Mouse (Mus musculus): ENCODE data around the gene Csf2ra.
"Not testable (repeated sequence)": the region's sequence is repeated elsewhere in the genome, so short reads cannot be mapped to it uniquely, and the experiment has no call there.

Csf2ra gene

DNA sequence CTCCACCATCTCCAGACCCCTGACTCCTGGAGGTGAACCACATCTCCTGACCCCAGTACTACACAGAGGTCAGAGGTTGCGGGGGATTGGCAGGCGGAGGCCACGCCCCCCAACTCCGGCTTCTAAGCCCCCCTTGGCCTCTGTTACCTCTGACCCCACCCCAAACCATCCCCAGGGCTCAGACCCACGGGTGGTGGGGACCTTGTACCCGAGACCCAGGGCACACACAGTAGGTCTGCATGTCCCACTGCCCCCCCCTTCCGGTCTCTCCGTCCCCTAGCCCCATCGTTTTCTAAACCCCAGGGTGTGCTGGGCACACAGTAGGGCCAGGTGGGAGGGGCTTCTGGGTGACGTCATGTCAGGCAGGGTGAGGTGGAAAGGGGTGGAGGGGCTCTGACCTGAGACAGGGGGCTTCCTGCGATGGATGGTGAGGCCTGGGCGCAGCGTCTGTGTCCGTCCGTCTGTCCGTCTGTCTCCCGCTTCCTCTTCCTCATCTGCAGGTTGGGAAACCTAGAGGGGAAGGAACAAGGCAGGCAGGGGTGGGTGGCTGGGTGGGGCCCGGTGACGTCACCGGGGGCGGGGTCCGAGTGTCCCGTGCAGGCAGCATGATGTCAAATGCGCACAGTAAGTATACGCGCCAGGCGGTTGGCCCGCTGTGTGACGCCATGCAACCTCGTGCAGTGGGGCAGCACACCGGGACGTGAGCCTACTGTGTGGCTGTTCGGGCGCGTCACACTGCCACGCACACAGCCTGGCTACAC, at the start of gene Csf2ra:
Gene Csf2ra, minus strand, starts transcription at position 489 of the 761 bp plus-strand sequence.
- peak; percentile 6 for DNase-seq

DNA sequence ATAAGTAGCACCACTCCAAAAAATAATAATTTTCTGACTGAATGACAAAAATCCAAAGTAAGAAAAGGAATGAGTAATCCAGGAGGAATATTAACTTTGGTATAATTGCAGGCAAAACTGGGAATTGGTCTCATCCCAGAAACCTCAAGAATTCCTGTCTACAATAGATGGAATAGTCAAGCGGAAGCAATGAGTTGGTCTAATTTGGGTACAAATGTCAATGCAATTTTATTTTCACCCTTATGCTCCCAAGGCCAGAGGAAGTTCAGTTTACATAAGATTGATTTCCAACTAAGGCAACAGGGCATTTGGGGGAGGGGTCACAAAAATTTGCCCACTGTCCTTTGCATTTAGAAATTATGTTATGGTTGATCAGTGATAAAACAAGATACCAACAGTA, 47.2 kb upstream of the Csf2ra start:
- no peak for DNase-seq

DNA sequence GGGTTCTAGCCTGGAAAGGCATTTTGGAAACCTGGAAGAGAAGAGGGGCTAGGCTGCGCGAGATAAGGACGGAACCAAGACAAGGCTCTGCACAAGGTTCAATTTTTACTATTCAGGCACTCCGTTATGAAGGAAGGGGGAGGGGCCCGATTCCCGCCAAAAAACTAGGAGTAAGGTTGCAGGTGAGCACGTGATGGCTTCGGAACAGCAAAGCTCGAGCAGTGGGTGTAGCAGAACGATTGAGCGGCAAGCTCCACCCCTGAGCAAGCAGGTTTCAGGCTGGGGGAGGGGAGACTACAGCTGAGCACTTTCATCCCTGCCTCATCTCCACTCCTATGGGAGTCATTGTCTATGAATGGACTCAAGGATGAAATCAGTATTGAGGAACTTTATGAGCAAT, 40.9 kb upstream of the Csf2ra start:
- not testable (repeated sequence) for DNase-seq

DNA sequence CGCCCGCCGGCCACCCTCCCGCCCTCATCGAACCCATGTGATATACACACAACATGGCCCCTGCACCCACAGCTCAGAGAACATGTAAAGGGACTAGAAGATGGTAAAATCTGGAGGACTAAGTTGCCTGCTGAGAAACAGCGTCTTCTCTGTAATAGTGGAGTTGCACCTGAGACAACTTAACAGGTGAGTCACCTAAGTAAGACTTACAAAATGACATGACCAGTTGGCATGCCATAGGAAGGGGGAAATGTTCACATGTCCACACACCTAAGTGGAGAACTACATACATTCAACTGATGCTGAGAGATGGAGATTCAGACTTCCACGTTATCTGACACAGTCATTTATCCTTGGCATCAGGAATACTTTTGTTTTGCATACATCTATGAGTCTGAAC, 38.9 kb upstream of the Csf2ra start:
- DNase-seq: no peak

DNA sequence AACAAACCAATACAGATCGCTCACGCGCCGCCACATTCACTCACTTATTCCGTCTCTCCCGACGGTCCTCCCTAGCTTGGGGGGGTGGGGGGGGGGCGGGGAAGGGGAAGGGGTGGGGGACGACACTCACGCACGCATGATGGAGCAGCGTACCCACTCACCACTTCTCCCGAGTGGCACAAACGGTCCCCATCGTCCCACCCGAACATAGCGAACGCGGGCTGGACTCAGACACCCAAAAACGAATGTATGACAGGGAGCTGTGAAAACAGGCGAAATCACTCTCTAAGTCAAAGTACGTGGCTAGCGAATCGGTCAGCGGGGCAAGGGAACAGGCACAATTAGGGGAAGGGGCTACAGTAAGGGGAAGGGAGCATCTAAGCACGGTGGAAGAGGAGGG, 38.4 kb upstream of the Csf2ra start:
- peak; percentile 14 for DNase-seq

DNA sequence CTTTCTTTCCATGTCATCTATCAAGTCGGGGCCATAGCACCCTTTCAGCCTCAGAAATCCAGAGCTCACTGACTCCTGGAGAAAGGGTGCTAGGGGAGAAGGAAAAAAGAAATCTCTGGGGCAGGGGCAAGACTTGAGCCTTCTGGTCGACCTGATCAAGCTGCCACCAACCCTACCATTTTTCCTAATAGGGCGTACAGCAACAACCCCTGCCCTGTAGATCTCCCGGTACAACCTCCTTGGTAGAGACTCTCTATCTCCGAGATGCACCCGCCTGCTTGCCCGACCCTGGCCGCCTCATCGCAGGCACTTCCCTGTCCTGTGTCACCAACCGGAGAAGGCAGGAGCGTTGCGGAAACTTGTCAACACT, 38.0 kb upstream of the Csf2ra start:
- DNase-seq: peak; percentile 36

DNA sequence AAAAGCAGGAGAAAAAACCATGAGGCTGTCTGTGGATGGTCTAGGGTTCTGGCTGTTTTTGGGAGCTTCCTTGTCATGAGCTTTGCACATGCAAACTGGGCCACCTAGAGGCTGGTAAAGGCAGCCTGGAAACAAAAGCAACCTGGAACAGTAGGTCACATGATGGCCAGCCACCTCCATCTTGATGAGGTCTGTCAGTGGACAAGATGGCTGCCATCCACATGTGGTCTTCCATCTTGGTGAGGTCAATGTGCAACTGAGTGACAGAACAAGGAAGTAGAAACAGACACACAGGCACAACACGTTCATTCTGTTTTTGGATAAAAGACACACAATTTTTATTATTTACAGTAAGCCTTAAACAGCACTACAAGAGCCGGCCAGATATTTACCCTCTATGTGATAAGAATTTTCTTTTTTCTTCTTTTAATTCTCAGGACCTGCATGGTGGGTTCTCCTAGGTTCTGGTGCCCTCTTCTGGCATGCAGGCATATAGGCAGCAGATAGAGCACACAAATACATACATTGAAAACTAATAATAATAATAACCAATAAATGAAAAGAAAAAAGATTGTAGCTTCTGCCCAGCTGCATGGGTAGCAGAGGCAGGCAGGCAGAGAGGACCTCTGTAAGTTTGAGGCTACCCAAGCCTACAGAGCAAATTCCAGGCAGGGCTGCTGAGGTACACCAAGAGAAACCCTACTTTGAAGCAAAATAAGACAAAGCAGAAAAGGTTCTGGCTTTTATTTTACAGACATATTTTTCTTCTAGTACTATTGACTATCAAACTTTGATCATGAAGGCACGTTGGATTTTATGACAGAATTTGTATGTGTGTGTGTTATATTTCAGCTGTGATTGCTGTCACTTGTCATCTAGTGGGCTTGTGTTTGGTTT, 37.4 kb upstream of the Csf2ra start:
- DNase-seq: peak; percentile 76

DNA sequence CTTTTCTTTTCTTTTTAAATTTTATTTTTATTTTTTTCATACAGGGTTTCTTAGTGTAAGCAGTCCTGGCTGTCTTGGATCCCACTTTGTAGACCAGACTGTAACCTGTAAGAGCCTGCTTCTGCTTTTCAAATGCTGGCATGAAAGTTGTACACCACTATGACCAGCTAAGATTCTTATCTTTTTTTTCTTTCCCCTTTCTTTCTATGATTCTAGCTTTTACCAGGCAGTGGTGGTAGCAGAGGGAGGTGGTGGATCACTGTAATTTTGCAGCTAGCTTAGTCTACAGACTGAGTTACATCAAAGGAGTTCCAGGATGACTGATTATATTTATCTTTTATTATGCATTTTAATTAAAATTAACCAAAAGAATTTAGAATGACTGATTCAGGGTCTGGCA, 36.7 kb upstream of the Csf2ra start:
- no peak for DNase-seq

DNA sequence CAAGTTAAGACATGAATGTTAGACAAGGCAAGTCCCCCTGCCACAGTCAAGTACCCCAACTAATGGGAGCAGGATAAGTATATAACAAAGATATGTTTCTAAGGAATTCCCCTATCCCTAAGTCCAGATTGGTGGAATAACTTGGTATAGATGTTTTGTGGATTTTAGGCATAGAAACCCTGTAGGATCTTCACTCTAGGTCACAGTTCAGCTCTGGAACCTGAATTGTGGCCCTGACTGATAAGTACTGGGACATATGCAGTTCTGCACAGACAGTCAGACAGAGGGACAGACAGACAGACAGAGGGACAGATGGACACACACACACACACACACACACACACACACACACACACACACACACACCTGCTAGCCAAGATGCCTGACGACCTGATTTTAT, 36.0 kb upstream of the Csf2ra start:
- no peak for DNase-seq

DNA sequence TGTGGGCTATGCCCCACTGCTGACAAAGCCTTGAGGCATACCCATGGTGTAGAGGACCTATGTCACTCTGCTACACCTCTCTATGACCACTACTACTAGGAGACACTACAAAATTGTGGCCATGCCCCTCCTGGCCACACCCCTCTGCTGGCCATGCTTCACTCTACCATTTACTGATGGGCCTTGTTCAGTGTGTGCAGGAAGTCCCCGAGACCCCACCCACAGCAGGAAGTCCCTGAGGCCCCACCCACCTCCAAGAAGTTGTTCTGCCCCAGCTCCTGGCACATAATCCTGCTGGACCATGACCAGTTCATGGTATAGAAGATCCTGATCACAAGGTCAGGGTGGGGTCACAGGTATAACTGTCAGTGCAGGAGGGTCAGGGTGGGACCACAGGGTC, 33.0 kb upstream of the Csf2ra start:
- DNase-seq: no peak

DNA sequence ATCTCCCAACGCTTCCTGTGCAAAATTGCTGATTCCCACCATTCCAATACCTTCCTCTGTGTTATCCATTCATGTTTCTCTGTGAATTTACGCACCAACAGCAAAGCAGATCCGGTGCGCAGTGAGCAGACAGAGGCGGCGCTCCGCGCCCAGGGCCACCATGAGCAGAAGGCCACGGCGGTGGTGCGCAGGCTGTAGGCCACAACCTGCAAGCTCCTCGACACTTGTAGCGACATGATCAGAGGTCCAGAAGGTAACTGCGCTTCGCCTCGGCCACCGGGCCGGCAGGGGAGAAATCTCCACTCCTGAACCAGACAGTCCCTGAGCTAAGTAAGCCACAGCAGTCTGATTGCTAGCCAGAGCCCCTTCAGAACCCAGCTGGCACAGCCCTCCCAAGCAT, 29.5 kb upstream of the Csf2ra start:
- no peak for DNase-seq

DNA sequence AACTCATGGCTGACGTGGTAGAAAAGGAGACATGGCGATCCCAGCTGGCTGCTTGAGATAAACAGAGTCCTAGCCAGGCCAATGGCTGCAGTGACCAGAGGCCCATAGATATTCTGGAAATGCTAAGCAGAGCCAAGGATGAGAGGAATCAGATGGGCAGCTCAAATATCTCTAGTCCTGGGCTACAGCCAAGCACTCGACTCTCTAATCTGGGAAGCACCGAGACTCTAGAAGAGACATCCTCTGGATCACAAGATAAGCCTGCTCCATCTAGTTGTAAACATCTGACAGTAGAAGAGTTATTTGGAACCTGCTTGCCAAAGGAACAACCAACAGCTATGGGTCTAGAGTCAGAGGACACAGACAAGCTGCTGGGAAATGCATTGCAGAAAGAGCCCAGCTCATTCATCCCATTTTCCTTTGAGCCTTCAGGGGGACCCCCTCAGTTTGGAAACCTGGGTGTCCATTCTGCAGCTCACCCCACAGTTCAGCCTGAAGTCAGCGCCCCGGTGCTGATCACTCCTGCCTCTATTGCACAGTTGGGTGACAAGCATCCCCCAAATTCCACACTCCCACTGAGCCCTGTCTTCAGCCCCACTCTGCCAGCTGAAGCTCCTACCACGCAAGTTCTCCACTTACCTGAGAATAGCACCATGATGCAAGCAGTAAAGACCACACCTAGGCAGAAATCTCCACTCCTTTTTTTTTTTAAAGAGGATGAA, 28.1 kb upstream of the Csf2ra start:
- DNase-seq: no peak

DNA sequence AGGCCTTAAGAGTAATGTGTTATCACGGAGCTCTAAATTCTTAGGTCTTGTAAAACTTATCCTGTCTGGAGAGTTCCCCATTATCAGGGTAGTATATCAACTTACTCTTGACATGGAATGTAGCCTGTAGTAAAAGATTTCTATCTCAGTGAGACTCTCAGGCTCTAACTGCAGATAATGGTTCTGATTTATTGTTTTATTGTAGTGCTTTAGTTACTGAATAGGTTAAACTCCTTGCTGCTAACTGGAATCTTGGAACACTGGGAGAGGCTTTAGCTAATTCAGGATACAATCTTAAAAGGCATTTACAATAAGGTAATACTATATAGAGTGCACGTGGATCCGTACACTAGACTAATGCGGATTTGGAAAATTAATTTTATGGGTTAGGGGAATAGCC, 19.1 kb upstream of the Csf2ra start:
- DNase-seq: not testable (repeated sequence)

DNA sequence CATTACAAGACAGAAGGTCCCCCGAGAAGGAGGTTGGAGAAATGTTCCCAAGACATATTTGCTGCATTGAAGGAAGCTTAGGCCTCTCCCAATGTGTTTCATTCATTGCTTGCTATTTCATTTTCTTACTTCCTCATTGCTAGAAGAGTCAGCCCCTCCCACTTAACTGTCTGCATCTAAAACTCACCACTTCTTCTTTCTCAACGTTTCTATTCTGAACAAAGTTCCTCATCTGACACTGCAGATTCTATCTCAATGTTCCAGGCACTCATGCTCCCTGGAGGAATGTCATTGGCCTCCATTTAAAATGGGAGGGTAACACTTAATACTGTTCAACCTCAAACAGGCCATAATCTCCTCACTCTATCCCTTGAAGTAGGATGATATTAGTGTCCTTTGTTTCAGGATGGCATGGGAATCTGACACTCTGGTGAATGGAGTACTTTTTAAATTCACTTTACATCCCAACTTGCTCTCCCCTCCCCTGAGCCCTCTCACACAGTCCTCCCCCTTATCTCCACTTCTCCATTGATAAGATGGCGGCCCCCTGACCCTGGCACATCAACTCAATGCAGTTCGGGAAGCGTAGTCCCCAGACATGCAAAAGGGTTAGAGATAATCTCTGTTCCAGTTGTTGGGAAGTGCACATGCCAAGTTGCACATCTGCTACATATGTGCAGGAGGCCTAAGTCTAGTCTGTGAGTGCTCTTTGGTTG, 16.6 kb upstream of the Csf2ra start:
- no peak for DNase-seq

DNA sequence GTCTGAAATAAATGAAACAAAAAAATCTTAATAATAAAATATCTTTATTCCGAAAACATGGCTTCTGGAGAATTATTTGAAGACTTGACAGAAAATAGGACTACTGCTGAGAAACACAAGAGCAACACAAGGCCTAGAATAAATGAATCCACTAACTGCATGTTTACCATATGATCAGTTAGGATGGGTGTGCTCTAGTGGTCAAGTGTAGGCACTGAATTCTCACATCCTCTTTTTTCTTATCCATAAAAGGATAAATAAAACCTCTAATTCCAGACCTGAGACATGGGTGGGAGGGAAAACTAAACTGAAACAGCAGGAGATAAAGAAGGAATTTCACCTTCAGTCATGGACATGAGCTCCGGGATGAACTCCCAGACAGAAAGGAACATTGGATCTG, 9.7 kb upstream of the Csf2ra start:
- DNase-seq: no peak

DNA sequence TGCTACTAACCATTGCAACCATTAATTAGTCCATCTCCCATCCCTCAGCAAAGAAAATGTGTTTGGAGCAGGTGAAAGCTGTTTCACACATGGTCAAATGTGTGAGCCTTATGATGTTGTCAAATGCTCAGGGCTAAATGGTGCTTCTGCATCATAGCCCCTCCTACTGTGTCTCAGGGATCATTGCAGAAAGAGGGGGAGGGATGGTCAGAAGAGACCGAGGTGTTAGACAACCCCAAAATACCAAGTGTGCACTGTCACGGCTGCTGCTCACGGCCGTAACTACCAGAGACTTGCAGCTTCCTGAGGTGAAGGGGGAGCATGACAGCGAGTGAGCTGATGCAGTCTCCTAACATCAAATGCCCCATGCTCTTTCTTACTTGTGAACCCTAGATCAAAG, 6.3 kb upstream of the Csf2ra start:
- no peak for DNase-seq

DNA sequence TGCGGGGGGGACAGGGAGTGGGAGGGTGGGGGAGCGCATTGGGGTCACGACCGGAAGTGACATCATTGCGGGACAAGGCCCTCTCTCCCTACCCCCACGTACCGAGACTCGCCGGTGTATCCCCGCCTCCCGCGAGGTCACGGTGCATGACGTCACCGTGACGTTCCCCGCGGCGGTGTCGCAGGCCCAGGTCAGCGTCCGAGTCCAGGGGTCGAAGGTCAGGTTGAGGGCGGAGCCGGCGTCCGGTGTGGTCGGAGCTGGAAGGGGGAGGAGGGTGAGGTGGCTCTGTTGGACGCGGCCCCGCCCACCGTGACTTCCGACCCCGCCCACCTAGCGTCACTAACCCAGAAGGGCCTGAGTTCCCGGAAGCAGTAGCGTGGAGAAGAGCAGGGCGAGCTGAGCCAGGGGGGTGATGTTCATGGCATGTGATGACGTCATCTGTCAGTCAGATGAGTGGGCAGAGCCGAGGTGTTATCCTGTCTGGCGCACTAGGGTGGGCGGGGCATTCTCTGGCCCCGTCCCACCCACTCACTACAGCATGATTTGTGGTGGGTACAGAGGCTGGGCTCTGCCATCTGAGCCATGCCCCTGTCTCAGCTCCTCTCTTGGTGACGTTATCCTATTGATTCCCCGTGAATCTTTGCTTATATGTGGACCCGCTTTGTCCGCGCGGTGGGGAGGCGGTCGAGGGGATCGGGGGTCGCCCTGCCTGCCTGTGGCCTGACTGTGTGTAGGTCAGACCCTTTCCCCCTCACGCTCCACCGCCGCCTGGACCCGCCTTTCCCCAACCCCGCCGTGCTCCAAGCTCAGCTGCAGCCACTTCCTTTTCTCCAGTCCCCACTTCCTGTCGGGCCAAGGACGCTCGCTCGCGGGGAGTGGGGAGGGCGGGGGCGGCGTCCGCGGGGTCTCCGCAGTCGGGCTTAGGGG, 1.0 kb downstream of the Csf2ra start:
- peak; percentile 89 for DNase-seq

DNA sequence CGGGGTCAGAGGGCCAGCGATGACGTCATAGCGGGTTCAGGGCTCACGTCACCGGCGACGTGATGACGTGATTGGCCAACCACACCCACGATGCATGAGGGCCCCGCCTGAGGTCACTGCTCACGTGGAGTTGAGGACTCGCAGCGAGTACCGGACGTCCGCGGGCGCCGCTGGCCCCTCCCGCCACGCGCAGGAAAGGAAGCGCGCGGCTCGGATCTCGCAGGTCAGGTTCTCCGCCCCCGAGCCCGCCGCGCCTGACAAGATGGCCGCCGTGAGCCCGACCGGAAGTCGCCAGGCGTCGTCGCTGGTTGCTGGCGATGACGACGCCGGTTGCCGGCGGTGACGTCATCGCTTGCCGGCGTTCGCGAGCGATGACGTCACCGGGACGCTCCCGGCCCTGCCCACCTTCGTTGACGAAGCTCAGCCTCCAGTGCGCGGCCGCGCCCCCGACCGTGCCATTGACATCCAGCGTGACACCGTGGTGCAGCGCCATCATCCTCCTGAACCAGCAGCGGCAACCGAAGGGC, 1.8 kb downstream of the Csf2ra start:
- DNase-seq: peak; percentile 83

DNA sequence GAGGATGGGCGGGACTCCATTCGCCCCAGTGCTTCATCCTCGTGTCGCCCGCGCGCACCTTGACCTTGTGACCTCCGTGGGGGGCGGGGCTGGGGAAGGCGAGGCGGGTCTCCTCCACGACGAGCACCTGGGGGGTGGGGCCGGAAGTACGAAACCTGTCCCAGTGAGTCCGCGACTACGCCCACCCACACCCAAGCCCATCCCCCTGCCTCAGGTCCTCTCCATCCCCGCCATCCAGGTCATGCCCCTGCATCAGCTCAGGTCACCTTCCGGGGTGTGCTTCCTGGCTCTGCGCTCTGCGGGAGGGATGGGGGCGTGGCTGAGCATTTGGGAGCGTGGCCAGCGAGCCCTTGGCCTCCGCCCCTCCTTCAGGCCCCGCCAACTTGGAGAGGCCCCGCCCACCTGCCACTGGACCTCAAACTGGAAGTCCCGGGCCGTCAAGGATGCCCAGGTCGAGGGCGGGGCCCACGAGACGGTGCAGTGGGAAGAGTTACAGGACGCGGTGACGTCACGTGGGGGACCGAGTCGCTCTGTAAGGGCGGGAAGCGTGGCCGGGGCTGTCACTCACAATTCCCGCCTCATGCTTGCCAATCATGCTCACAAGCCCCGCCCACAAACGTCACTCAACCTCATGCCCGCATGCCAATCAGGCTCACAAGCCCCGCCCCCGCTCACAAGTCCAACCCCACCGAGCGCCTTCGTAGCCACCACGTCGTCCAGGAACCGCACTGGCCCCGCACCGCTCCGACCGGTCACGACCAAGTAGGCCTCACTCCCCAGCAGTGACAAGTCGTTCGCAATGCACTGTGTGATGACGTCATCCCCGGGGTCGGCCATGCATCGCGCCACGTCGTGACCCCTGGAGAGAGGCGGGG, 2.5 kb downstream of the Csf2ra start:
- peak; percentile 83 for DNase-seq
